Mouse (Mus musculus) megakaryocyte, embryonic 14.5 days (primary cell): ENCODE data around the gene Bfsp2. TPM values are rescaled to one million over a fixed set of nuclear protein-coding genes. Genes with fewer than 3 reads are reported as not detected.

Source experiments
- H3K27me3 ChIP-seq: replicated peaks from 2 replicates; pipeline ENCODE3; 2012; ENCODE audit warnings: inconsistent platforms
- H3K36me3 ChIP-seq: replicated peaks from 2 replicates; pipeline ENCODE3; 2012; ENCODE audit warnings: low read length, inconsistent platforms, mixed read lengths
- H3K4me1 ChIP-seq: 2 replicates; pipeline ENCODE4 v1.6.1; 2012; ENCODE audit warnings: inconsistent platforms
- H3K4me3 ChIP-seq: replicated peaks from 2 replicates; pipeline ENCODE3; 2012; ENCODE audit warnings: moderate library complexity, mild to moderate bottlenecking, inconsistent platforms
- H3K9me3 ChIP-seq: 2 replicates; pipeline ENCODE4 v1.6.1; 2012; ENCODE audit warnings: inconsistent platforms
- FLI1 ChIP-seq: IDR thresholded peaks from 2 replicates; pipeline ENCODE4 v1.6.1; 2012; ENCODE audit warnings: low read length, inconsistent platforms, mixed read lengths
- GATA1 ChIP-seq: IDR thresholded peaks from 3 replicates; pipeline ENCODE4 v1.6.1; 2012; ENCODE audit warnings: mixed read lengths, low read length, inconsistent platforms, borderline replicate concordance
- polyA plus RNA-seq: library from polyadenylated mRNA; stranded (reverse); fragments of >175 nt; gene quantifications from 2 replicates; pipeline ENCODE4 v1.2.3, GENCODE M21; 2012; ENCODE audit warnings: low replicate concordance; ENCODE audit not compliant: insufficient read depth

Gene Bfsp2
- polyA plus RNA-seq, 1 experiment, result 0.95 TPM

DNA sequence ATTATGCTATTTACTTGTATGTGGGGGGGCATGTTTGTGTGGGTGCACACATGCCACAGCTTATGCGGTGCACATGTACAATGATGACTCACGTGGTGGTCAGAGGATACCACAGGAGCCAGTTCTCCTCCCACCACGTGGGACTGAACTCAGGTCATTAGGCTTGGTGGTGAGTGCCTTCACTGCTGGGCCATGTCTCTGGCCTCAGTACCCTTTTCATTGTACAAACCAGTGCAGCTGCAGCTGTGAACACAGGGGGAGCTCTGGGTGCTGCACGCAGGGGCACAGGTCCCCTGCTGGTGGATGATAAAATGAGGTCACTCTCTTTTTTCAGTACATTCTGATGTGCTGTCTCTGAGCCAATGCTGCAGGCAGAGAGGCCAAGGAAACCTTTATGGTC, 46.1 kb downstream of the Bfsp2 start:
- Histone ChIP-seq H3K4me1 (peaks cover 6% of the 10 kb centered on the region; the same call in 1 of the 2 replicates), H3K9me3 (no peaks in the 10 kb centered on the region), H3K4me3 (no peak overlapping the region), H3K36me3 (no peaks in the 10 kb centered on the region), H3K27me3 (peaks cover 2% of the 10 kb centered on the region)
- TF ChIP-seq GATA1, result no peak
- TF ChIP-seq FLI1, result no peak

DNA sequence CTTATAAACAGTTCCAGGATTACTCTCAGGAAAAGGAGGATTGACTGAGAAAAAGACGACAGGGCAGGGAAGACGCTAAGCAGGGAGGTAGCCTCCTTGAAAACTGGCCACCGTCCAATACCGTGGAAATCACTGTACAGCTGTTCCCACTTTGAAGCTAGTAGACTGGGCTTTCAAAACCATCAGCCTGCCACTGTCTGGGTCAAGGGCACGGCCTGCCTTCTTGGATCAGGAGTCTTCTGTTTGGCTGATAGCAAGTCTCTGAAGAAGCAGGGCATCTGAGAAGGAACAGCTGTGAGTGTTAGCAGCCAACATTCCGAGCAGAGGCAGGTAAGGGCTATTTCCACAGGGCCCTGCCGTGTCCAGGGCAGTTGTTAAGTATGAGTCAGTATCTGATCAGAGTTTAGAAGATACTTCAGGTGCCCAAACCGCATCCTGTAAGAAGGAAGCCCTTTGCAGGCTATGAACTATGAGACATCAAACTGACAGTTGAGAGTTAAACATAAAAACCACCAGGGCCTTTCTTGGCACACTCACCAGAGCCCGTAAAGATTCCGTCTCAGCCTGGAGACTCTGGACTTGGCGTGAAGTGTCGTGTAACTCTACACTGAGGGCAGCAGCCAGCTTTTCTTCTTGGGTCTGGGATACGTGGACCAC, 48.0 kb downstream of the Bfsp2 start:
- H3K9me3 ChIP-seq, result no peaks in the 10 kb centered on the region
- H3K4me3 ChIP-seq, result no peak overlapping the region
- no peaks in the 10 kb centered on the region for H3K36me3 ChIP-seq
- peaks cover 12% of the 10 kb centered on the region for H3K4me1 ChIP-seq
- no peaks in the 10 kb centered on the region for H3K27me3 ChIP-seq
- no peak for TF ChIP-seq GATA1
- TF ChIP-seq FLI1, result no peak

DNA sequence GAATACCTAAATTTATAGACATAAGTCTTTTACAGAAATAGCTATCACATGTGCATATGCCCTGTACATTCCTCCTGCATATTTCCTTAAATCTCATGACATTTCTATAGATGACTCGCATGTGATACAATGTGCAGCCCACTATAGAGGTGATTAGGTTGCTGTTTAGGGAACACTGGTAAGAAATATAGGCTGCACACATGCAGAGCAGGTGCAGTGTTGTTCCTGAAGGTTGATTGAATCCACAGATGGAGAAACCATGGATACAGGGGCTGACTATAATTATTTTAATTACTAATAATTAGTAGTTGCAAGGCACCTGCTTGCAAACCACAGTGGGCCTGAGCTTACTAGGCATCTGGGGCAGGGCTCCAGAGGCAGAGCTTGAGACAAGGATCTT, 48.5 kb downstream of the Bfsp2 start:
- no peak for TF ChIP-seq GATA1
- TF ChIP-seq FLI1, result no peak
- no peaks in the 10 kb centered on the region for H3K27me3 ChIP-seq
- peaks cover 18% of the 10 kb centered on the region for H3K4me1 ChIP-seq
- no peak overlapping the region for H3K4me3 ChIP-seq
- no peaks in the 10 kb centered on the region for H3K36me3 ChIP-seq
- no peaks in the 10 kb centered on the region for H3K9me3 ChIP-seq

DNA sequence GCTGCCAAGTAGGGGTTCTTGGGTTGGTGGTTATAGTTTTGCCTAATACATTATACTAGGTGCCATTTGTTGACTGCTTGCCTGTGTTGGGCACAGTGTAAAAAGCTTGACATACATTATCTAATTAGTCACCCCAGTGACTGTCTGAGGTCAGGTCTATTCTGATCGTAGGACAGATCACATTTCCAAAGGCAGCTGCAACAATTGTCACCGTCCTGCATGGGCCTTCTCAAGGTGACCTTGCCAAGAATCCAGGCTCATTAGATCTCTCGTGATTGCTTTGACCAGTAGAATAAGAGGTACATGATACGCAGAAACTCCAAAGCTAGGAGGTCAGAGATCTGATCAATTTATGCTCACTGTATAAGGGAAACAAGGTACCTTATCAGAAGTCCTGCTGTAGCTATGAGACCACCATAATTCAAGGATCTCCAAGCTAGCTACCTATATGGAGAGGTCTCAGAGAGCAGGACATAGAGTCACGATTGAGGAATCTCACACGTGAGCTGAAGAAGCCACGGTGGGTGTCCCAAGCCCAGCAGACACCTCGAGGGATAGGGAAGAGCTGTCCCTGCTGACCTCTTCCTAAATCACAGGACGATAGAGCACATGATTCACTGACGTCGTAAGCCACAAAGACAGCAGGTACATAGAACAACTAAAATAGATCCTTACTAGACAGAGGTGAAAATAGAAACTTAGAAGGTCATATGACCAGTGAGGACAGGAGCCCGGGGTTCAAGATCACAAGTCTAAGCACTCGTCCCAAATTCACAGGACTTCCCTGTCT, 49.6 kb downstream of the Bfsp2 start:
- Histone ChIP-seq H3K9me3 (no peaks in the 10 kb centered on the region), H3K4me3 (no peak overlapping the region), H3K36me3 (no peaks in the 10 kb centered on the region), H3K27me3 (no peaks in the 10 kb centered on the region), H3K4me1 (peaks cover 28% of the 10 kb centered on the region)
- TF ChIP-seq GATA1 (no peak), FLI1 (no peak)

DNA sequence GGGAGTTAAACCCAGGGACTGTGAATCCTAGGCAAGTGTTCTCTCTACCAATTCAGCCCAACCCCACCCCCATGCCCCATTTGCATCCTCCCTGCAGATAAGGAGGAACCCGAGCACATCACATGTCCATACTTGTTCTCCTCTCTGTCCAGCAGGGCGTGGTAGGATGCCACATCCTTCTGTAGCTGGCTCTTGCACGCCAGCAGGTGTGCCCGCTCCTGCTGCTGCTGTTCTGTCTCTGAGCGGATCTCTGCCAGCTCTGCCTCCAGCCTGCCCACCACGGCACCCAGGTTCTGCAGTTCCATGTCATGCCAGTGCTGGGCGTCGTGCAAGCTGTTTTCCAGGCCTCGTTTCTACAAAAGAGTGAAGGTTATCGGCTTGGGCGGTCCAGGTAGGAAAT, 53.8 kb downstream of the Bfsp2 start:
- H3K4me3 ChIP-seq, result peak overlapping the region; percentile 84
- H3K9me3 ChIP-seq, result no peaks in the 10 kb centered on the region
- no peaks in the 10 kb centered on the region for H3K27me3 ChIP-seq
- peaks cover 35% of the 10 kb centered on the region for H3K4me1 ChIP-seq
- H3K36me3 ChIP-seq, result no peaks in the 10 kb centered on the region
- TF ChIP-seq GATA1, result no peak
- TF ChIP-seq FLI1, result no peak

DNA sequence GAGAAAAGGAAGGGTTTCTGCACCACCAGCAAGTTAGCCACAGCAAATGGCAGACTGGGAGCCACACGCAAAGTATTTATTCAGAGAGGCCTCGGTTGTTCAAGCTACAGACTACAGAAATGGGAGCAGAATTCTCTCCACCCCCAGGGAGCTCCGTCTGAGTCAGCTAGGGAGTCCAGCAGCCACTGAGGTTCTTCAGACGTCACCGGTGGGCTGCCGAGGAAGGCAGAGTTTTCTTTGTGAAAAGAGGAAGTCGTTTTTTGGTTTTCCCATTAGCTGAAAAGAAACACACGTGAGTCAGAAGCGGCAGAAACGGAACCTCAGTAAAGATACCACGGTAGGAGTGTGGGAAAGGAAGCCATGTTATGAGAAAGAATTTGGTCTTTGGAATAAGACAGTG, 55.4 kb downstream of the Bfsp2 start:
- no peaks in the 10 kb centered on the region for H3K9me3 ChIP-seq
- TF ChIP-seq FLI1, result no peak
- TF ChIP-seq GATA1, result no peak
- no peaks in the 10 kb centered on the region for H3K27me3 ChIP-seq
- peak overlapping the region; percentile 78 for H3K4me3 ChIP-seq
- no peaks in the 10 kb centered on the region for H3K36me3 ChIP-seq
- H3K4me1 ChIP-seq, result peaks cover 39% of the 10 kb centered on the region

DNA sequence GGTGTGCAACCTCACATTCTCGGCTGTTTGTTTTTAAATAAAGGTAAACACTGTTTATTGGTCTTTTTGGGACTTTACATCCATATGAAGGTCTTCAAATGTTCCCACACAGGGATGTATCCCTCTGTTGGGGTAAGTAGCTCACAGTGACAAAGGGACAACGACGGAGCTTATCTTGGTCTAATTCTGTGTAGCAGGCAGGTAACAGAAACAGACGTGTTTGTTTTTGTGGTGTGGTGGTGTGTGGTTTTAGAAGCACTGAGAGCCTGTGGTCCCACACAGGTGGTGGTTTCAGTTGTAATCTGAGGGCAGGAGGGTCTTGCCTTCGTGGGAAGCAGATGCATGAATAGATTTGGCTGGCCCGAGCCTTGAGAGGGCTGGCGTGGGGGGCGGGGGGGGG, 56.3 kb downstream of the Bfsp2 start:
- H3K4me3 ChIP-seq, result no peak overlapping the region
- no peaks in the 10 kb centered on the region for H3K27me3 ChIP-seq

DNA sequence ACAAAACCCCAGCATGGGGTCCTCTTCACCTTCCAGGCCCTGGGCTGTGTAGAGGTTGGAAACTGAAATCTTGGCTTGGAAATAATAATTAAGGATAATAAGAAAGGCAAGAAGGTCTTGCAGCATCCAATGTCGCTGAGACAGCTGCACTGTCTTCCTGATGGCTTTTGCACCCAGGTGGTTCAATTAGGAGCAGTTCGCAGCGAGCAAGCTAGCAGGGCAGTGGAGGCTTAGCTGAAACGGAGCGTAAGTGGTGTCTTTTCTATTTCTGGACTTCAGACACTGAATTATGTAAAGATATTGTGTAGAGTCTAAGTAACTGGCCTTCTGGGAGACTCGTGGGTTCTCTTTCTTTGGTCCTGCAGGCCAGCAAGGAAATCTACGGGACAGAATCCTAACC, 56.8 kb downstream of the Bfsp2 start:
- Histone ChIP-seq H3K27me3 (no peaks in the 10 kb centered on the region), H3K36me3 (no peaks in the 10 kb centered on the region), H3K9me3 (no peaks in the 10 kb centered on the region), H3K4me1 (peaks cover 39% of the 10 kb centered on the region), H3K4me3 (no peak overlapping the region)
- TF ChIP-seq FLI1 (no peak), GATA1 (no peak)

More for the DNA sequence above, 56.3 kb downstream of the Bfsp2 start:
- H3K4me1 ChIP-seq, result peaks cover 39% of the 10 kb centered on the region
- no peaks in the 10 kb centered on the region for H3K9me3 ChIP-seq
- TF ChIP-seq GATA1, result no peak
- no peak for TF ChIP-seq FLI1
- no peaks in the 10 kb centered on the region for H3K36me3 ChIP-seq

DNA sequence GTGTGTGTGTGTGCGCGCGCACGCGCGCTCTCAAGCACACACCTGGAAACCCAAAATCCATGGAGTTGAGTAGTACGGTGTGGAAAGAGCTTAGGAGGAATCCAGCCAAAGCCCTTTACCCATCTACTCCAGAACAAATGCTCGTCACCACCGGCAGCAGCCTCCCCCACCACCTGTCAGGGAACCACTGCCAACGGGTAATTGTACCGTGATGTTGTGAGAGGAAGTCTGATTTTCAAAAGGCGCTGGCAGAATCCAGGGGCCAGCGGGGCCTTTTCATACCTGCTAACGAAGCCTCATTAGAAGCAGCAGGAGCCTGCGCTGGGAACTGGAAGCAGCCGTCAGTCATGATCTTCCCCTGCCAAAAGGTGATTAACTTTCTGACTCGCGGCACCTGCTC, 57.4 kb downstream of the Bfsp2 start:
- no peaks in the 10 kb centered on the region for H3K9me3 ChIP-seq
- H3K4me1 ChIP-seq, result peaks cover 38% of the 10 kb centered on the region
- no peak overlapping the region for H3K4me3 ChIP-seq
- H3K27me3 ChIP-seq, result no peaks in the 10 kb centered on the region
- no peak for TF ChIP-seq FLI1
- no peak for TF ChIP-seq GATA1
- no peaks in the 10 kb centered on the region for H3K36me3 ChIP-seq

DNA sequence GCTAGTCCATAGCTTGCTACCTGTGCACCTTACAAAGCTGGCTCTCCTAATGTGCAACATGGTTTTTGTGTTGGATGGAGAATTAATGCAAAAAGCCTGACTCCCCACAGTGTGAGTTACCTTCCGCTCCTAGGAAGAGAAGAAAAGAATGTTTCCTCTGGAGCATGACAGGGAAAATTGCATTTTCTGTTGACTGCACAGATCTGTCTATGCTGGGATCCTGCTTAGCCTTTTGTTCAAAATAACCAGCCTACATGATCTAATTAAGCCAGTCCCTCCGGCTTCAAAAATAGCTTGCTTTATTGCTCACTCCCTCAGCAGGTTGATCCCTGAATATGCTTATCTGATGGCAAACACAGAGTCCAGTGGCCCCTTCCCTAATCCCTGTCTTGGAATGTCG, 59.4 kb downstream of the Bfsp2 start:
- H3K4me3 ChIP-seq, result no peak overlapping the region
- no peak for TF ChIP-seq GATA1
- no peak for TF ChIP-seq FLI1
- no peaks in the 10 kb centered on the region for H3K27me3 ChIP-seq
- peaks cover 18% of the 10 kb centered on the region for H3K4me1 ChIP-seq
- no peaks in the 10 kb centered on the region for H3K9me3 ChIP-seq
- H3K36me3 ChIP-seq, result no peaks in the 10 kb centered on the region
